Mouse (Mus musculus) intestine, embryonic 16.5 days (tissue): Measurements from ENCODE around the gene Pnck. TPM values are rescaled to one million over a fixed set of nuclear protein-coding genes. Genes with fewer than 3 reads are reported as not detected.

ENCODE experiments used
- ATAC-seq: fragments of 200-750 bp; cut with Nextera tagmentation; 2 replicates; pipeline ENCODE4 v1.8.0; 2017; ENCODE audit warnings: moderate TSS enrichment, moderate library complexity
- H3K27ac ChIP-seq: fragments of 300-500 bp; sonication (generic); 2 replicates; pipeline ENCODE4 v1.5.1; 2014; ENCODE audit warnings: mild to moderate bottlenecking, low read length
- H3K27me3 ChIP-seq: fragments of 300-500 bp; sonication (generic); replicated peaks from 2 replicates; pipeline ENCODE4 v1.6.1; 2014; ENCODE audit warnings: low read length, control low read depth, mixed read lengths; ENCODE audit not compliant: control insufficient read depth, insufficient read depth
- H3K36me3 ChIP-seq: fragments of 300-500 bp; sonication (generic); 2 replicates; pipeline ENCODE4 v1.6.1; 2014; ENCODE audit warnings: low read length, control low read depth; ENCODE audit not compliant: control insufficient read depth, insufficient read depth
- H3K4me1 ChIP-seq: fragments of 300-500 bp; sonication (generic); 2 replicates; pipeline ENCODE4 v1.6.1; 2014; ENCODE audit warnings: low read length, control low read depth, mixed read lengths; ENCODE audit not compliant: control insufficient read depth, insufficient read depth
- H3K4me2 ChIP-seq: fragments of 300-500 bp; sonication (generic); 2 replicates; pipeline ENCODE4 v1.6.1; 2014; ENCODE audit warnings: low read depth, low read length, control low read depth
- H3K4me3 ChIP-seq: fragments of 300-500 bp; sonication (generic); 2 replicates; pipeline ENCODE4 v1.5.1; 2014; ENCODE audit warnings: mild to moderate bottlenecking, low read length
- H3K9ac ChIP-seq: fragments of 300-500 bp; sonication (generic); 2 replicates; pipeline ENCODE4 v1.6.1; 2014; ENCODE audit warnings: low read depth, low read length
- H3K9me3 ChIP-seq: fragments of 300-500 bp; sonication (generic); 2 replicates; pipeline ENCODE4 v1.6.1; 2016; ENCODE audit warnings: low read length, control low read depth; ENCODE audit not compliant: control insufficient read depth
- WGBS: fragments of 180-500 bp; shearing (Covaris S2); extraction: QIAGEN DNeasy Blood & Tissue Kit; methylation state at CpG from one replicate; pipeline ENCODE4 v1.1.7; 2014; 5-methylcytosine and 5-hydroxymethylcytosine counted together
- polyA plus RNA-seq: library from polyadenylated mRNA; unstranded; fragments of >200 nt; fragmentation: Nextera tagmentation; extraction: Ambion mirVana; gene quantifications from 2 replicates; pipeline ENCODE4 v1.2.1, GENCODE M21; 2015

The Pnck gene
- 9.8 and 11.4 TPM in 2 replicates for polyA plus RNA-seq

- WGBS, result 16% methylated on average over 46 of the region's 57 CpGs
- H3K4me1 ChIP-seq, result no peaks in the 10 kb centered on the region
- H3K9ac ChIP-seq, result peak within 1 kb of the TSS; percentile 61
- H3K27ac ChIP-seq, result no peak within 1 kb of the TSS
- H3K27me3 ChIP-seq, result no peaks in the 10 kb centered on the region
- H3K4me3 ChIP-seq, result peak within 1 kb of the TSS; percentile 49
- no peaks in the 10 kb centered on the region for H3K36me3 ChIP-seq
- ATAC-seq, result peak; percentile 66
- no peaks in the 10 kb centered on the region for H3K9me3 ChIP-seq
- H3K4me2 ChIP-seq, result peak within 1 kb of the TSS; percentile 82
These were observed at the start of gene Pnck for GRCm38 (mm10) chrX:73659575-73660283. Gene Pnck, minus strand, starts transcription at chrX:73660117.

DNA sequence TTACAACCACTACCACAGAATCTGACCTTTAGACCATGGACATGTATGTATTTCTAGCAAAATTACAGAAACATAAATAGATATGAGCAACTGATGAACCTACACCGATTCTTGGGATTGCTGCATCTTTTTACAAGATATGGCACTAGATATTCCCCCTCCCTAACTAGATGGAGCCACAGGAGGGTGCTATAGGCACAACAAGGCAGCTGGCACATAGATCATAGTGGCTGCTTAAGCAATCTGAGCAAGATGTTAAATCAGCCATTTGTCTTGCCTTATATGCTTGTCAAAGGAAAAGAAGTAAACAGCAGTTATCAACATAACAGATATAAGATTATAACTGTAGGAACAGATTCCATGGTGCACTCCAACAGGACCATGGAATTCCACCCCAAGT, 40.6 kb upstream of the Pnck start:
- no peaks in the 10 kb centered on the region for H3K4me1 ChIP-seq
- no peak overlapping the region for H3K27ac ChIP-seq
- 89% methylated on average over 1 of the region's 1 CpGs for WGBS
- no peaks in the 10 kb centered on the region for H3K36me3 ChIP-seq
- no peak for ATAC-seq
- H3K4me3 ChIP-seq, result no peak overlapping the region
- H3K9me3 ChIP-seq, result no peaks in the 10 kb centered on the region
- no peaks in the 10 kb centered on the region for H3K27me3 ChIP-seq
- H3K9ac ChIP-seq, result no peak overlapping the region
- no peak overlapping the region for H3K4me2 ChIP-seq

DNA sequence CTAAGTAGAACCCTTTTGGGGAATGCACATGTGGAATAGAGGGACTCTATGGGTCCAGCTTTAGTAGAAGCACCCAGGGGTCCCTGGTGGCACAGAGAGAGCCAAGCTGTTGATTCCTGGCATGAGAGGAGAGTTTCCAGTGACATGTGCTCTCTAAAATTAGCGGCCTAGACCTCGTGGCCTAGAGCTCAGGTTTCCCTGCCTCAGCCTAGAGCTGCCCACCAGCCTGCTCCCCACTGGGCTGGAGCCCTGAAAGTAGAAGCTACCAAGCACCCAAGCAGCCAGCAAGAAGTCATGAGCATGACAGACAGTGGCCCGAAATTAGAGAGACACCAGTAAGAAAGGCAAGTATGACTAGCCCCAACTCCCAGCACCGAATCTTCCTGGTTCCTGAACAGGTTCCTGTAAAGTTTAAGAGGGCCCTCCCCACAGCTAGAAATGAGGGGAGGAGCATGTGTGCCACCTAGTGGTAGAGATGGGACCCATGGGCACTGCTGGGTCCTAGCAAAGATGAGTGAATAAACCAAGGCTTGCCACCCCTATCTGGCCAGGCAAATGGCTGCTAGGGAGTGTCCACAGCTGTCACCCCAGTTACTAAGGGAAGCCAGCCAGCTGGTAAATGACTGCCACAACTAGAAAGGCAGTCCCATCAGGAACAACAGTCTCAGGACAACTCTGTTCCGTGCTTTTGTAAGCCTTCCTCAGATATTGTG, 31.2 kb upstream of the Pnck start:
- peak; percentile 70 for ATAC-seq
- H3K9me3 ChIP-seq, result no peaks in the 10 kb centered on the region
- no peak overlapping the region for H3K4me2 ChIP-seq
- no peak overlapping the region for H3K9ac ChIP-seq
- H3K27ac ChIP-seq, result no peak overlapping the region
- H3K4me1 ChIP-seq, result no peaks in the 10 kb centered on the region
- H3K4me3 ChIP-seq, result no peak overlapping the region
- no peaks in the 10 kb centered on the region for H3K27me3 ChIP-seq
- H3K36me3 ChIP-seq, result no peaks in the 10 kb centered on the region; the same call in 1 of the 2 replicates
- 72% methylated on average over 5 of the region's 5 CpGs for WGBS

DNA sequence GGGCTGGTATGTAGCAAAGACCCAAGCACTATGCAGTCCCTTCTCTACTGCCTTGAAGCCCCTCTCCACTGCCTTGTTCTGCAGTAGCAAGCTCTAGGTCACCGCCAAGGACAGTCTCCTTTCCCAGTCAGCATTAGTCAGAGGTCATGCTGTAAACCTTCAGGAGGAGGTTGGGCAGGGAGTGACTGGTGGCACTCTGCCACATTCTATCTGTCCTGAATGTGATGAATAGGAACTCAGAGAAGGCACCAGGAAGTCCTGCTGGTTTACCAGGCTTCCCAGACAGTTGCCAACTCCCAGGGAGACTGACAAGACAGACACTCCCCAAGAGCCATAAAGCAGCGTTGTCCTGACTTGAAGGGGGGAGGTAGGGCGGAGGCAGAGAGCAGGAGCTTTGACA, 25.7 kb upstream of the Pnck start:
- Histone ChIP-seq H3K4me3 (no peak overlapping the region), H3K27me3 (no peaks in the 10 kb centered on the region; the same call in 1 of the 2 replicates), H3K9ac (no peak overlapping the region), H3K27ac (peak overlapping the region; percentile 77), H3K4me1 (no peaks in the 10 kb centered on the region), H3K4me2 (no peak overlapping the region), H3K9me3 (no peaks in the 10 kb centered on the region), H3K36me3 (no peaks in the 10 kb centered on the region; the same call in 1 of the 2 replicates)
- peak; percentile 86 for ATAC-seq
- 60% methylated on average over 3 of the region's 3 CpGs for WGBS

DNA sequence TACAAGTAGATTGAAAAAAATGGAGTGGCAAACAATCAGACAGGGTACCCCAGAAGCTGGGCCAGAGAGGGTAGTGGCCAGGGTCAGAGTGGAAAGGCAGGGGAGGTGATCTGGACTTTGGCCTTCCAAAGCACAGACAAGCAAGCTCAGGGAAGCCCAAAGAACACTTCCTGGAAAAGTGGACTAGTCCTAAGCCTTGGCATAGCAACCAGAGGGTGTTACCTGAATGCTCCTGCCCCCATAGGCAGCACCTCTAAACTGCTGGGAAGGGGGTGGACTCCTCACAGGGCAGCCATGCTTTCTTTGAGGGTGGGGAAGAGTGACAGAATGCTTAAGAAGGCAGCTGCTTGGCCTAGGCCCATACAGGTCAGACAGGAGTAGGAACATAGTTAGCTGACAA, 25.1 kb upstream of the Pnck start:
- Histone ChIP-seq H3K9me3 (no peaks in the 10 kb centered on the region), H3K36me3 (no peaks in the 10 kb centered on the region; the same call in 1 of the 2 replicates), H3K4me2 (no peak overlapping the region), H3K27ac (peak overlapping the region; percentile 77), H3K9ac (no peak overlapping the region), H3K4me3 (no peak overlapping the region), H3K27me3 (no peaks in the 10 kb centered on the region; the same call in 1 of the 2 replicates), H3K4me1 (no peaks in the 10 kb centered on the region)
- peak; percentile 64 for ATAC-seq

- 80% methylated on average over 2 of the region's 2 CpGs for WGBS
- no peaks in the 10 kb centered on the region for H3K4me1 ChIP-seq
- no peak overlapping the region for H3K9ac ChIP-seq
- no peak for ATAC-seq
- no peaks in the 10 kb centered on the region; the same call in 1 of the 2 replicates for H3K27me3 ChIP-seq
- no peak overlapping the region for H3K4me2 ChIP-seq
- no peak overlapping the region for H3K4me3 ChIP-seq
- no peaks in the 10 kb centered on the region for H3K9me3 ChIP-seq
- no peaks in the 10 kb centered on the region; the same call in 1 of the 2 replicates for H3K36me3 ChIP-seq
- H3K27ac ChIP-seq, result no peak overlapping the region
These were observed 24.2 kb upstream of the Pnck start for GRCm38 (mm10) chrX:73684156-73684555.

- H3K27me3 ChIP-seq, result no peaks in the 10 kb centered on the region
- H3K4me2 ChIP-seq, result no peak overlapping the region
- no peak overlapping the region for H3K9ac ChIP-seq
- 98% methylated on average over 4 of the region's 4 CpGs for WGBS
- no peak overlapping the region for H3K27ac ChIP-seq
- peaks cover 5% of the 10 kb centered on the region for H3K4me1 ChIP-seq
- ATAC-seq, result no peak
- no peaks in the 10 kb centered on the region for H3K36me3 ChIP-seq
- H3K4me3 ChIP-seq, result no peak overlapping the region
- H3K9me3 ChIP-seq, result no peaks in the 10 kb centered on the region
These were observed 16.8 kb upstream of the Pnck start for GRCm38 (mm10) chrX:73676668-73677067.

DNA sequence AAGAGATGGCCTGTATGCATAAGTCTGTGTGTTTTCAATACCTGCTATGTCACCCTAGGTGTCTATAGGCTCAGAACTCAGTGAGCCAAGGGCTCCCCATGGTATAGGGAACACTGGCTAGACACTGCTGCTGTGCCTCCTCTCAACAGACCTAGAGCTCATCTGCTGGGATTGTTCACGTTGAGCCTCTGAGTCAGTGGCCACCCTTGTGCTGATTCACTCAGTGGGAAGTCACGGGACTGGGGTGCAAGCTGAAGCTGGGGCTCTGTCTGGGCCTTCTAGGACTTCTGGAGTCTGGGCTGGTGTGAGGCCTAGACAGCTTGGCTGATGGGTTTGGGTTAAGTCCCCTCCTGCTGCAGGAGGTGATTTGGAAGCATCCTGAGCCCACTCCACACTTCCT, 15.3 kb upstream of the Pnck start:
- Histone ChIP-seq H3K4me2 (peak overlapping the region; percentile 66), H3K36me3 (no peaks in the 10 kb centered on the region), H3K27me3 (no peaks in the 10 kb centered on the region), H3K4me1 (peaks cover 5% of the 10 kb centered on the region), H3K4me3 (peak overlapping the region; percentile 64; the same call in 1 of the 2 replicates), H3K9me3 (no peaks in the 10 kb centered on the region), H3K9ac (peak overlapping the region; percentile 81), H3K27ac (no peak overlapping the region)
- 63% methylated on average over 2 of the region's 2 CpGs for WGBS
- no peak for ATAC-seq

GRCm38 (mm10) chrX:73673968-73674661, 14.2 kb upstream of the Pnck start:
- 23% methylated on average over 20 of the region's 20 CpGs for WGBS
- peak overlapping the region; percentile 66 for H3K4me2 ChIP-seq
- peaks cover 5% of the 10 kb centered on the region for H3K4me1 ChIP-seq
- ATAC-seq, result peak; percentile 49
- peak overlapping the region; percentile 64 for H3K4me3 ChIP-seq
- H3K36me3 ChIP-seq, result no peaks in the 10 kb centered on the region
- no peaks in the 10 kb centered on the region for H3K27me3 ChIP-seq
- no peaks in the 10 kb centered on the region for H3K9me3 ChIP-seq
- peak overlapping the region; percentile 37; the same call in 1 of the 2 replicates for H3K27ac ChIP-seq
- peak overlapping the region; percentile 81 for H3K9ac ChIP-seq
